Mouse (Mus musculus): ENCODE measurements at regions not wholly inside any gene's neighbourhood (a gene's known extent, or its start where the extent isn't known, plus 50 kb on each side); places are given as distances from the start of the nearest gene placed in this dataset.

- no peak for TF ChIP-seq CTCF (conservative IDR thresholded peaks at IDR 0.05; ENCODE audit: low read length)
- no peak for TF ChIP-seq NANOG (IDR thresholded peaks at IDR 0.05; ENCODE audit: borderline replicate concordance, low read length)
- no peak for TF ChIP-seq POU5F1 (IDR thresholded peaks at IDR 0.05; ENCODE audit: borderline replicate concordance, low read length)
These were observed 126.4 kb upstream of the Cldn34b3 start for GRCm38 (mm10) chrX:76137729-76138128.

Measured in E14TG2a.4 (cell line).